Mouse (Mus musculus): ENCODE measurements around the gene Erf. TPM values are rescaled to one million over a fixed set of nuclear protein-coding genes. Genes with fewer than 3 reads are reported as not detected.
A peak's percentile ranks its signal among the peaks of the same experiment; 100 is the strongest.
"Not testable (repeated sequence)": the region's sequence is repeated elsewhere in the genome, so short reads cannot be mapped to it uniquely, and the experiment has no call there.

Gene Erf
- total RNA-seq, 2 experiments from 2014 or later = 68.6 to 70.7 TPM

- no peak for DNase-seq (ENCODE audit: low spot score in 2 of 2)
- intact Hi-C loops (cut with DNase I) = no loop called here
Measured at GRCm38 (mm10) chr7:25269545-25270271, 19.1 kb upstream of the Erf start.

- intact Hi-C loops (cut with DNase I) = no loop called here
- no peak for DNase-seq (ENCODE audit: low spot score in 2 of 2)
Measured at GRCm38 (mm10) chr7:25269029-25269428, 18.5 kb upstream of the Erf start.

GRCm38 (mm10) chr7:25268588-25268987 is 18.0 kb upstream of the Erf start:
- intact Hi-C loops (cut with DNase I) = no loop called here
- no peak for DNase-seq (ENCODE audit: low spot score in 2 of 2)

- DNase-seq (ENCODE audit: low spot score in 2 of 2) = peak; percentile 99 to 100
- intact Hi-C loops (cut with DNase I) = no loop called here
Measured at GRCm38 (mm10) chr7:25267751-25268463, 17.3 kb upstream of the Erf start.

- peak; percentile 99 to 100 for DNase-seq (ENCODE audit: low spot score in 2 of 2)
- intact Hi-C loops (cut with DNase I) = no loop called here
Measured at GRCm38 (mm10) chr7:25267301-25267750, 16.8 kb upstream of the Erf start, which contains the start of gene Cic. Gene Cic (plus strand): TSS chr7:25267704.

GRCm38 (mm10) chr7:25266180-25266962 is 15.8 kb upstream of the Erf start:
- no peak for DNase-seq (ENCODE audit: low spot score in 2 of 2)
- intact Hi-C loops (cut with DNase I) = no loop called here

GRCm38 (mm10) chr7:25265743-25266142 is 15.2 kb upstream of the Erf start:
- intact Hi-C loops (cut with DNase I); DNase-seq (ENCODE audit: low spot score in 2 of 2): not testable (repeated sequence)

- intact Hi-C loops (cut with DNase I) = no loop called here
- no peak for DNase-seq (ENCODE audit: low spot score in 2 of 2)
Measured at GRCm38 (mm10) chr7:25263968-25264870, 13.7 kb upstream of the Erf start.

GRCm38 (mm10) chr7:25261896-25262295 is 11.3 kb upstream of the Erf start:
- no peak for DNase-seq (ENCODE audit: low spot score in 2 of 2)
- intact Hi-C loops (cut with DNase I) = no loop called here

- intact Hi-C loops (cut with DNase I) = no loop called here
Measured at GRCm38 (mm10) chr7:25251822-25252221, 1.3 kb upstream of the Erf start.

GRCm38 (mm10) chr7:25251071-25251791 is 670 bp upstream of the Erf start:
- intact Hi-C loops (cut with DNase I) = no loop called here
- DNase-seq (ENCODE audit: low spot score in 2 of 2) = no peak

More at GRCm38 (mm10) chr7:25251822-25252221, 1.3 kb upstream of the Erf start:
- no peak for DNase-seq (ENCODE audit: low spot score in 2 of 2)

GRCm38 (mm10) chr7:25249314-25250140 is 1.0 kb downstream of the Erf start:
- intact Hi-C loops (cut with DNase I) = loop anchor here (2.0 kb wide), 1 partner anchor 29 kb away; no protein-coding TSS in a partner anchor
- DNase-seq (ENCODE audit: low spot score in 2 of 2) = peak; percentile 68 to 81

GRCm38 (mm10) chr7:25248846-25249313 is 1.7 kb downstream of the Erf start:
- intact Hi-C loops (cut with DNase I) = loop anchor here (2.0 kb wide), 1 partner anchor 30 kb away; no protein-coding TSS in a partner anchor

GRCm38 (mm10) chr7:25248018-25248647 is 2.4 kb downstream of the Erf start:
- intact Hi-C loops (cut with DNase I) = loop anchor here (2.0 kb wide), 1 partner anchor 31 kb away; no protein-coding TSS in a partner anchor
- DNase-seq (ENCODE audit: low spot score in 2 of 2) = peak; percentile 81 to 88

More at GRCm38 (mm10) chr7:25248846-25249313, 1.7 kb downstream of the Erf start:
- DNase-seq (ENCODE audit: low spot score in 2 of 2) = no peak

- intact Hi-C loops (cut with DNase I) = no loop called here
- no peak for DNase-seq (ENCODE audit: low spot score in 2 of 2)
Measured at GRCm38 (mm10) chr7:25247498-25247897, 3.1 kb downstream of the Erf start.

- intact Hi-C loops (cut with DNase I) = no loop called here
- no peak for DNase-seq (ENCODE audit: low spot score in 2 of 2)
Measured at GRCm38 (mm10) chr7:25246759-25247137, 3.8 kb downstream of the Erf start.

Measured in left cerebral cortex, postnatal 14 days (tissue).